Mouse (Mus musculus) limb, embryonic 15.5 days (tissue): Measurements from ENCODE around the gene Ascc2. TPM values are rescaled to one million over a fixed set of nuclear protein-coding genes. Genes with fewer than 3 reads are reported as not detected.
"Not testable (repeated sequence)": the region's sequence is repeated elsewhere in the genome, so short reads cannot be mapped to it uniquely, and the experiment has no call there.

Source experiments
- ATAC-seq: fragments of 200-750 bp; cut with Nextera tagmentation; 2 replicates; pipeline ENCODE4 v1.8.0; 2017; ENCODE audit warnings: low read depth, moderate TSS enrichment; ENCODE audit not compliant: insufficient number of reproducible peaks, low FRiP score, low TSS enrichment
- H3K27ac ChIP-seq: fragments of 300-500 bp; sonication (generic); 2 replicates; pipeline ENCODE4 v1.5.1; 2015; ENCODE audit warnings: moderate library complexity, mild to moderate bottlenecking, inconsistent platforms
- H3K27me3 ChIP-seq: fragments of 300-500 bp; sonication (generic); 2 replicates; pipeline ENCODE4 v1.6.1; 2015; ENCODE audit warnings: inconsistent platforms
- H3K36me3 ChIP-seq: fragments of 300-500 bp; sonication (generic); 2 replicates; pipeline ENCODE4 v1.6.1; 2015; ENCODE audit warnings: inconsistent platforms
- H3K4me1 ChIP-seq: fragments of 300-500 bp; sonication (generic); 2 replicates; pipeline ENCODE4 v1.6.1; 2015; ENCODE audit warnings: inconsistent platforms
- H3K4me2 ChIP-seq: fragments of 300-500 bp; sonication (generic); 2 replicates; pipeline ENCODE4 v1.6.1; 2015; ENCODE audit warnings: mild to moderate bottlenecking, inconsistent platforms
- H3K4me3 ChIP-seq: fragments of 300-500 bp; sonication (generic); 2 replicates; pipeline ENCODE4 v1.5.1; 2015; ENCODE audit warnings: mild to moderate bottlenecking, inconsistent platforms
- H3K9ac ChIP-seq: fragments of 300-500 bp; sonication (generic); 2 replicates; pipeline ENCODE4 v1.6.1; 2015; ENCODE audit warnings: inconsistent platforms
- H3K9me3 ChIP-seq: fragments of 300-500 bp; sonication (generic); 2 replicates; pipeline ENCODE4 v1.6.1; 2016; ENCODE audit warnings: inconsistent platforms
- WGBS: fragments of 180-500 bp; shearing (Covaris S2); methylation state at CpG from one replicate; pipeline ENCODE4 v1.1.7; 2015; 5-methylcytosine and 5-hydroxymethylcytosine counted together
- polyA plus RNA-seq: library from polyadenylated mRNA; unstranded; fragments of >200 nt; fragmentation: Nextera tagmentation; extraction: Ambion mirVana; gene quantifications from 2 replicates; pipeline ENCODE4 v1.2.1, GENCODE M21; 2015

Ascc2 gene
- polyA plus RNA-seq, 1 experiment from 2014 or later: 32.2 TPM

GRCm38 (mm10) chr11:4687874-4688273 lies 50.3 kb downstream of the Ascc2 start:
- Histone ChIP-seq H3K4me2 (no peak overlapping the region), H3K27me3 (no peaks in the 10 kb centered on the region), H3K4me3 (no peak overlapping the region), H3K36me3 (peaks cover 15% of the 10 kb centered on the region), H3K9ac (no peak overlapping the region), H3K4me1 (no peaks in the 10 kb centered on the region), H3K9me3 (no peaks in the 10 kb centered on the region), H3K27ac (no peak overlapping the region)
- ATAC-seq: no peak
- 17% methylated on average over 3 of the region's 3 CpGs for WGBS

DNA sequence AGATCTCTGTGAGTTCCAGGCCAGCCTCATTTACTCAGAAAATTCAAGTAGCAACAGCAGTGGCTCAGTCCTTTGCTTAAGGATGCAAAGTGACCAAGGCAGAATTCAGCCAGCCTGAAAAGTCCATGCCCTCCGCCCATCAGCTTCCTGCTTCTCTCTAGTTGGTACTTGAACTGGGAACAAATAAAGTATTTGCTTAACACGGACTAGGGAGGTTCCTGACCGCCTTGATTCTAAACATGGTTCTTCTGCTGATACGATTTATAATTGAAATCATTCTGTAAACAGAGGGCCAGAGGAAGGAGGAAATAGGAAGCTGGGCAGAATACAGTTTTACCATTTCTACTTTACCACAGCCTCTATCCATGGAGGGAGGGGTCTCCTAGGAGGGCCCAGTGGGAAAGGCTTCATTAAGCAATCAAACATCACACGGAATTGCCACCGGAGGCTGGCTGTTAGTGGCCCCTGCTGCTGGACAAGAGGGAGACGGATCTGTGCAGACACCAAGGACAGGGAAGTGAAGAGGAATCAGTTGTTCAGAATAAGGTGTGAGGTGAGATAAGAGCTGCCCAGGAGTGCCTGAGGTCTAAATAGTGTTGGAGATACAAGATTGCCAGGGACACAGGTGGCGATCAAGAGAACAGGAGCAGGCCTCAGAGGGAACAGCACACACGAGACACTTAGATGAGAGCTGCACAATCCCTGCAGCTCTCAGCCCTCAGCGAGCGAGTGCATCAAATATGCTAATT lies 51.3 kb downstream of the Ascc2 start:
- no peak overlapping the region for H3K4me3 ChIP-seq
- peaks cover 6% of the 10 kb centered on the region; the same call in 1 of the 2 replicates for H3K36me3 ChIP-seq
- no peak overlapping the region for H3K9ac ChIP-seq
- no peak overlapping the region for H3K4me2 ChIP-seq
- H3K4me1 ChIP-seq: no peaks in the 10 kb centered on the region
- no peak for ATAC-seq
- H3K27ac ChIP-seq: no peak overlapping the region
- no peaks in the 10 kb centered on the region for H3K27me3 ChIP-seq
- no peaks in the 10 kb centered on the region for H3K9me3 ChIP-seq
- 59% methylated on average over 11 of the region's 11 CpGs for WGBS

DNA sequence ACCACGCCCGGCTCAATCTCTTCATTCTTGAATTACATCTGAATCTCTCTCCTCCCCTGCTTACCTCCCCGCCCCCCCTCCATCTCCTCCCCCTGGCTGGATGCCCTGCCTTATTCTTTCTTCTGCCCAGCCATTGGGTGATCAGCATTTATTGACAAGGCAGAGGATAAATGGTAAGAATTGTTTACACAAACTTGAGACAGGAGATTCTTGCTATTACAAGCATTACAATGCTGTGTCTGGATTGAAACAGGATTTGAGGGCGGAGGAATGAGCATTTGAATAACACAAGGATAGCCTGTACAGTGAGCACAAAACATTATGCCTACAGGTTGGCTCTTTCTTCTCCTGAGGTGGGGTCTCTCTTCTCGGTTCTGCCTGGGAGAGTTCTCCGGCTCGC lies 52.8 kb downstream of the Ascc2 start:
- no peak overlapping the region for H3K4me2 ChIP-seq
- H3K27ac ChIP-seq: no peak overlapping the region
- no peaks in the 10 kb centered on the region for H3K36me3 ChIP-seq
- no peak overlapping the region for H3K9ac ChIP-seq
- 79% methylated on average over 7 of the region's 7 CpGs for WGBS
- no peaks in the 10 kb centered on the region for H3K9me3 ChIP-seq
- no peaks in the 10 kb centered on the region for H3K4me1 ChIP-seq
- no peaks in the 10 kb centered on the region for H3K27me3 ChIP-seq
- no peak overlapping the region for H3K4me3 ChIP-seq
- ATAC-seq: no peak

GRCm38 (mm10) chr11:4691213-4691612 lies 53.7 kb downstream of the Ascc2 start:
- no peak for ATAC-seq
- no peak overlapping the region for H3K27ac ChIP-seq
- no peaks in the 10 kb centered on the region for H3K4me1 ChIP-seq
- H3K4me3 ChIP-seq: no peak overlapping the region
- H3K9ac ChIP-seq: no peak overlapping the region
- no peaks in the 10 kb centered on the region for H3K36me3 ChIP-seq
- 65% methylated on average over 10 of the region's 10 CpGs for WGBS
- H3K4me2 ChIP-seq: no peak overlapping the region
- H3K9me3 ChIP-seq: no peaks in the 10 kb centered on the region
- no peaks in the 10 kb centered on the region for H3K27me3 ChIP-seq

- H3K9me3 ChIP-seq: no peaks in the 10 kb centered on the region
Measured at GRCm38 (mm10) chr11:4692162-4692561, 54.6 kb downstream of the Ascc2 start.

DNA sequence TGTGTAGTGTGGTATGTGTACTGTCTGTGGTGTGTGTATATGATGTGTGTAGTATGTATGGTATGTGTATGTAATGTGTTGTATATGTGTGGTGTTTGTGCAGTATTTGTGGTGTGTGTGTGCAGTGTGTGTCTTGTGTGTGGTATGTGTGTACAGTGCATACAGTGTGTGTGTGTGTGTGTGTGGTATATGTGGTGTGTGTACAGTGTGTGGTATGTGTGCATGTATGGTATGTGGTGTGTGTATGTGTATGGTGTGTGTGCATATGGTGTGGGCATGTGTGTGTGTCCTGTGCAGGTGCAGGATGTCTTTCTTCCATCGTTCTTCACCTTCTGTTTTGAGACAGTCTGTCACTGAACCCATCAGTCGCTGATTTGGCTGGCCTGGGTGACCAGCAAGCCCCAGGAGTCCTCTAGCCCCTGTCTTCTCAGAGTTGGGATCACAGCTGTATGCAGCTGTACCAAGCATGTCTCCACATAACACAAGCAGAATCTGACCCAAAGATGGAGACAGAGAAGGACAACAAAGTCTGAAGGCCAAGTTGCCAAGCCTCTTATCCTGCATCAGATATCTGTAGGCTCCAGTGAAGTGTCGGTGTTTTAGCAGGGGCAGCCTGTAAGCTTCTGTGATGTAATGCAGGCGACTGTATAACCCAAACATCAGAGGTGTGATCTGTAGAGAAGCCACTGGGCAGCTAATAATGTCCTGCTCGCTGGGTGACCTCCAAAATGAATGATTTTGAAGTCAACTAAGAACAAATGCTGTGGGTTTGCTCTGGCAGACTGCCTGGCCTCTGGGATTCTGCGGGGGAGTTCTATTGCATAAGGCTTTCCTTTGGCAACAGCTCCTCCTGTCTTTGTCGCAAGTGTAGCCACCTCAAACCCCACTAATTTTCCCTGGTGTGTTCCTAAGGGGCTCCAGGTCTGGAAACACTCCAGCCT lies 59.8 kb downstream of the Ascc2 start:
- H3K4me1 ChIP-seq: peaks cover 5% of the 10 kb centered on the region; the same call in 1 of the 2 replicates
- no peak overlapping the region for H3K4me2 ChIP-seq
- no peak overlapping the region for H3K9ac ChIP-seq
- H3K4me3 ChIP-seq: no peak overlapping the region
- 0 out of 2 replicates have a peak, but pooled peaks have one; percentile 40 for ATAC-seq
- H3K27me3 ChIP-seq: no peaks in the 10 kb centered on the region
- H3K9me3 ChIP-seq: no peaks in the 10 kb centered on the region
- 33% methylated on average over 7 of the region's 7 CpGs for WGBS
- H3K27ac ChIP-seq: no peak overlapping the region
- H3K36me3 ChIP-seq: peaks cover 19% of the 10 kb centered on the region

More at GRCm38 (mm10) chr11:4692162-4692561, 54.6 kb downstream of the Ascc2 start:
- 89% methylated on average over 11 of the region's 11 CpGs for WGBS
- no peak for ATAC-seq
- no peak overlapping the region for H3K4me3 ChIP-seq
- no peak overlapping the region for H3K27ac ChIP-seq
- no peak overlapping the region for H3K4me2 ChIP-seq
- H3K27me3 ChIP-seq: no peaks in the 10 kb centered on the region
- 0 out of 2 replicates have a peak, but pooled peaks cover under 1% of the 10 kb centered on the region for H3K4me1 ChIP-seq
- H3K9ac ChIP-seq: no peak overlapping the region
- H3K36me3 ChIP-seq: no peaks in the 10 kb centered on the region

DNA sequence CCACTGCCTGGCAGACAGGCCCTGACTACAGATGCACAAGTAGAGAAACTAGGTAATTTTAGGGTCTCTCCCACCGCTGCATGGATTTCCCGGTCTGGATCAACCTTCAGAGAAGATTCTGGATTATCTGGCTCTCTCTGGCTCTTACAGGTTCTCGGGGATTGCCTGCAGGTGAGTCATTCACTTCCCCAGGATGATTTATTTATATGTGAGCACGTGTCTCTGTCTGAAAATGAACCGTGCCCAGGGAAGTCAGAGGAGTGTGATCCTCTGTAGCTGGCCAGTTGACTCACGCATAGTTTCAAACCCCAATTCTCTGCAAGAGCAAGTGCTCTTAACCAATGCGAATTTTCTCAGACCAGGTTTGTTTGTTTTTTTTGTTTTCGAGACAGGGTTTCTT lies 63.2 kb downstream of the Ascc2 start:
- Histone ChIP-seq H3K36me3 (peaks cover 20% of the 10 kb centered on the region), H3K4me2 (no peak overlapping the region), H3K4me3 (no peak overlapping the region), H3K4me1 (peaks cover 19% of the 10 kb centered on the region), H3K9me3 (no peaks in the 10 kb centered on the region), H3K27me3 (no peaks in the 10 kb centered on the region), H3K9ac (no peak overlapping the region), H3K27ac (no peak overlapping the region)
- ATAC-seq: no peak
- 81% methylated on average over 8 of the region's 8 CpGs for WGBS

DNA sequence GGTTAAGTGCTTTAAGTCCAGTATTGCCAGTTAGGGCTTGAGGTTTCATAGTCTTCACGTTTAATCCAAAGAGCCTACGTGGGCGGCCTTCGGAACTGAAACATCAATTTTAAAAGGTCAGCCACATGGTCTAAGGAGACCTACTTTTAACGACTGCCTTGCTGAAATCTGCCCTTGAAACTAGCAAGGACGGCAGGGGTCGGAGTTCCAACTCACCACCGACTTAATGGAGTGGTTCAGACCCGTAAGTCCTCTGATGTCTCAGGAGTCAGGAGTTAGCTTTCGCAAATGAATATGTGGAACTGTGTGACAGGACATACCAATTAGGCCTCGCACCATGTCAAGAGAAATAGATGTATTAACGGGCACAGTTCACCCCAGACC lies 66.1 kb downstream of the Ascc2 start:
- WGBS: 3% methylated on average over 12 of the region's 12 CpGs
- H3K4me1 ChIP-seq: peaks cover 14% of the 10 kb centered on the region
- H3K9ac ChIP-seq: peak overlapping the region; percentile 94
- no peaks in the 10 kb centered on the region for H3K27me3 ChIP-seq
- peak overlapping the region; percentile 88 for H3K4me3 ChIP-seq
- H3K27ac ChIP-seq: peak overlapping the region; percentile 82
- H3K9me3 ChIP-seq: no peaks in the 10 kb centered on the region
- peaks cover 20% of the 10 kb centered on the region for H3K36me3 ChIP-seq
- peak overlapping the region; percentile 67 for H3K4me2 ChIP-seq
- no peak for ATAC-seq

- ATAC-seq: peak; percentile 95
- Histone ChIP-seq H3K4me2 (peak within 1 kb of the TSS; percentile 67), H3K36me3 (peaks cover 19% of the 10 kb centered on the region)
Measured at GRCm38 (mm10) chr11:4704072-4704964, 66.8 kb downstream of the Ascc2 start, which contains the start of the genes Uqcr10 and Zmat5. Uqcr10 (minus strand) TSS chr11:4704342. Zmat5 (plus strand) TSS chr11:4704678.

GRCm38 (mm10) chr11:4705178-4705577 lies 67.6 kb downstream of the Ascc2 start:
- ATAC-seq: no peak
- WGBS: 6% methylated on average over 4 of the region's 4 CpGs
- Histone ChIP-seq H3K9me3 (no peaks in the 10 kb centered on the region), H3K27me3 (no peaks in the 10 kb centered on the region), H3K9ac (peak overlapping the region; percentile 51), H3K4me2 (peak overlapping the region; percentile 67), H3K4me1 (peaks cover 14% of the 10 kb centered on the region), H3K4me3 (peak overlapping the region; percentile 88), H3K36me3 (peaks cover 16% of the 10 kb centered on the region), H3K27ac (peak overlapping the region; percentile 50; the same call in 1 of the 2 replicates)

More at GRCm38 (mm10) chr11:4704072-4704964, 66.8 kb downstream of the Ascc2 start, which contains the start of the genes Uqcr10 and Zmat5:
- under 1% methylated on average over 47 of the region's 47 CpGs for WGBS
- H3K4me3 ChIP-seq: peak within 1 kb of the TSS; percentile 88
- H3K27me3 ChIP-seq: no peaks in the 10 kb centered on the region
- H3K27ac ChIP-seq: peak within 1 kb of the TSS; percentile 82
- H3K9ac ChIP-seq: peak within 1 kb of the TSS; percentile 94
- peaks cover 14% of the 10 kb centered on the region for H3K4me1 ChIP-seq
- H3K9me3 ChIP-seq: no peaks in the 10 kb centered on the region

GRCm38 (mm10) chr11:4710188-4710587 lies 72.6 kb downstream of the Ascc2 start:
- H3K9me3 ChIP-seq, H3K36me3 ChIP-seq, H3K4me1 ChIP-seq, ATAC-seq, H3K9ac ChIP-seq, H3K27ac ChIP-seq, H3K4me2 ChIP-seq, H3K27me3 ChIP-seq, H3K4me3 ChIP-seq: not testable (repeated sequence)
- 85% methylated on average over 4 of the region's 4 CpGs for WGBS
